Mouse (Mus musculus) monocyte, adult 59 days (primary cell): ENCODE results near the gene 1700066M21Rik. TPM values are rescaled to one million over a fixed set of nuclear protein-coding genes. Genes with fewer than 3 reads are reported as not detected.

Experiments used
- total RNA-seq, 2 experiments: library from RNA; stranded (reverse); gene quantifications; one replicate each; pipeline ENCODE4 v1.2.4; 2023

The 1700066M21Rik gene
- 1 to 10 TPM; 5.8 to 7.9 TPM for total RNA-seq

DNA sequence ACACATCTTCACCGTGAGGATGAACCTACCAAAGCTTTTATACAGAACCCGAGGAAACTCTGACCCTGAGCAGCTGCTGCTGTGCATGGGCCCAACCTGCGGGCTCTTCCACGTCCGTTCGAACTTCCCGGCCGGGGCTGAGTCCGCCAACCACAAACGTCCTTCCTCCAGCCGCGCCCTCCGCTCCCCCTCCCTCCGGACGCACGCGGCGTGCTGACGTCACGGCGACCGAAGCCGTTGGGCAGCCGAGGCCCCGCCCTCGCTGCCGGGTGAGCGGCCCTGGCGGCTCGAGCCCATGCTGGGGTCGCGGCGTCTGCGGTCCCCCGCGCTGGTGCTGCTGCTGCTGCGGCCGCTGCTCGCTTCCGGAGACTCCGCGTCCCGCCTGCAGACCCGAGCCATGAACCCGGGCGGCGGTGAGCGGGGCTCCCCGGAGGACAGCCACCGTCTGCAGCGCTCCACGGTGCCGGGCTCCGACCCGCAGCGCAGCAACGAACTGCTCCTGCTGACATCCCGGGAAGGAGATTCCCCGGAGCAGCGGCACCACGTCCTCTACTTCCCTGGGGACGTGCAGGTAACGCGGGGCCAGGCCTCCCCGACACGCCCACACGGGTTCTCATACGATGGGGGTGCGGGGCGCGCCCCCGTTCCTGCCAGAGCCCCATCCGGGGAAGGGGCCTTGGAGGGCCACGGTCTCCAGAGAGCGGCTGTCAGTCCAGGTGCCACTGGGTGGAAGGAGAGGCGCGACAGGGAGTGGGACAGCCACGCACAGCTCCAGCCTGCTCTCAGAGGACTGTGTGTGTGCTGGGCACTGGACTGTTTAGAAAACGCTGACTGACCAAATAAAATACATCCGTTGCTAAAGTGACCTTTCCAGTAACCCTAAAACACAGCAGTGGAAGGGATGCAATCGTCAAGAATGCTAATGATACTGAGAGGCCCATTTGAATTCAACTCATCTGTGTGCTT is at the start of gene 1700066M21Rik:
Gene 1700066M21Rik, plus strand, starts transcription at position 245 of the 966 bp plus-strand sequence.

DNA sequence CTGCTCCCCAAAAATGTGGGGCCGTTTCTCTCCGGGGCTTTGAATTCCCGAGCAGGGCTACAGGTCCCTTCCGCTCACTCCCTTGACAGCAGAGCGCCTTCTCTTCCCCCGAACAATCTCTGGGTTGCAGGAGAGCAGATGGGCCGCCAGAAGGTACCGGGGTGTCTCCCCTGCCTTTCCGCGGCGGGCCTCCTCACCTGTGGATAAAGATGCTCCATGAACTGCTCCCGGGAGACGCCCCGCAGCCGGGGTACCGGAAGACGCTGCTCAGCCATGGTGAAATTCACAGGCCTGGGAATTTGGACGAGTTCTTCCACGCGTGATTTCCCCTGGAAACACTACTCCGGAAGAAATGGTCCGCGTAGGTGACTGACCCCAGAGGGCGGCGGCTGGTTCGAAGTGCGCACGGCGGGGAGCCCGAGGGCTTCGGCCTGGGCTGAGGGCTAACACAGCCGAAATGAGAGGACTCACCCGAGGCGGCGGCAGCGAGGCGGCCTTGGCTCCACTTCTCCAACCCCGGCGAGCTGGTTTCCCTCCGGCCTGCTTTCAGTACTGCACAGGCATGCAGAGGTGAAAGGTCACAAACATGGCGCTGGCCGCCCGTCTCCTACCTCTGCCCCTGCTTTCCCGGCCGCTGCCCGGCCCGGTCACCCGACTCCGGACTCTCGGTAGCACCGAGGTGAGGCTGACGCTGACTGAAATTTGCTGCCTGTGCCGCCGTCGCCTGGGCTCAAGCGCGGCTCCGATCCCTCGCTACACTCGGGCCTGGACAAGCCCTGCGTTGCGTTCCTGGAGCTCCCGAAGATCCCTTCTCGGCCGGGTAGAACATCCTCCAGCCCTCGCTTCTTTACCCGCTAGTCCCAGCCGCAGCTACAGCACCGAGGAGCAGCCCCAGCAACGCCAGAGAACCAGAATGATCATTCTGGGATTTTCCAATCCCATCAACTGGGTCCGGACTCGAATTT is 29.0 kb downstream of the 1700066M21Rik start, which contains the start of the genes Maip1 and Tyw5:
Gene Maip1, plus strand, starts transcription at position 142 of the 965 bp plus-strand sequence.
Gene Tyw5, minus strand, starts transcription at position 915 of the 965 bp plus-strand sequence.

Other genes with a start within 250 kb of the 1700066M21Rik start
- gene Maip1, start 28.7 kb downstream of the 1700066M21Rik start, total RNA-seq: 1 to 10 TPM; 9.1 to 9.8 TPM
- gene Tyw5, start 29.5 kb downstream of the 1700066M21Rik start, total RNA-seq: 10 to 100 TPM; 12.5 to 19.6 TPM